8 mouse cellular contexts compared by ENCODE assay signal in the genomic region with DNA sequence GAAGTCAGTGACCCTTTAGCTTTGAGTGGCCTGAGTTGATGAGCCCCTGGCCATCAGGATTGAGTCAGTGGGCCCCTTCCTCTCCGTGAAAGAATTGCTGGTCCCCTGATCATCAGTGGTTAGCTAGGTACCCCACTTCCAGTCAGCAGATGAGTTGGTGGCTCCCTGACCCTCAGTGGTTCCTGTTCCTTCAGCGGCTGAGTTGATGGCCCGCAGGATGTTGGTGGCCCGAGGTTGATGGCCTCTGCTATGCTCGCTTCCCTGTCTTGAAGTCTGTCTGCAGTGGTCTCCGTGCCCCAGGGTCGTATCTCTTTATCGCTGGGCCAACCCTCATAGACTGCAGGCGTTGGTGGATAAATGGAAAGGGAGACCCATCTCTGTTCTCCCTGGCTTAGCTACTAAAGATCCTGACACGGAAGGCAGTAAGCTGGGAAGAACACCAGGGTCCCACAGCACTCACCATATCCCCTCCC. TPM values are rescaled to one million over a fixed set of nuclear protein-coding genes. Genes with fewer than 3 reads are reported as not detected.
A peak's percentile ranks its signal among the peaks of the same experiment; 100 is the strongest.
DNase-seq lines count a peak whose midpoint lies in the region; ATAC-seq and TF ChIP-seq lines count a peak whose summit lies in the region.

No protein-coding gene starts in this region.

- no peaks in the 10 kb centered on the region for H3K27me3 ChIP-seq in cerebellum, adult 2 months (ENCODE audit: control insufficient read depth, insufficient read depth, low read length)
- no peaks in the 10 kb centered on the region for H3K27me3 ChIP-seq in intestine, embryonic 14.5 days (replicated peaks; ENCODE audit: control insufficient read depth, insufficient read depth, low read length)
- no peaks in the 10 kb centered on the region for H3K27me3 ChIP-seq in midbrain, postnatal 0 days (ENCODE audit: insufficient read depth, low read length)

- no peak overlapping the region for H3K27ac ChIP-seq in cerebellum, adult 2 months (ENCODE audit: insufficient read depth, low read length)
- H3K27ac ChIP-seq in intestine, embryonic 14.5 days (ENCODE audit: low read depth), result no peak overlapping the region
- H3K27ac ChIP-seq in midbrain, postnatal 0 days (ENCODE audit: low read depth, low read length), result peak overlapping the region; percentile 43; the same call in 1 of the 2 replicates

- peaks cover 3% of the 10 kb centered on the region; the same call in 1 of the 2 replicates for H3K36me3 ChIP-seq in intestine, embryonic 14.5 days (ENCODE audit: control insufficient read depth, insufficient read depth, low read length)
- no peaks in the 10 kb centered on the region for H3K36me3 ChIP-seq in midbrain, postnatal 0 days (ENCODE audit: insufficient read depth, low read length)

- ATAC-seq in intestine, embryonic 14.5 days (replicated peaks; ENCODE audit: low FRiP score, low TSS enrichment, low read depth), result no peak; the same call in 1 of the 2 replicates
- peak; percentile 74; the same call in 1 of the 2 replicates for ATAC-seq in midbrain, postnatal 0 days (ENCODE audit: low FRiP score)

- H3K4me3 ChIP-seq in cerebellum, adult 2 months (replicated peaks; ENCODE audit: insufficient read depth, low read depth, low read length), result peak overlapping the region; percentile 72
- peak overlapping the region; percentile 79 for H3K4me3 ChIP-seq in intestine, embryonic 14.5 days (ENCODE audit: low read depth, low read length)
- H3K4me3 ChIP-seq in midbrain, postnatal 0 days (ENCODE audit: low read depth, low read length), result peak overlapping the region; percentile 53

- peak overlapping the region; percentile 54 for H3K4me2 ChIP-seq in intestine, embryonic 14.5 days (ENCODE audit: low read length)
- H3K4me2 ChIP-seq in midbrain, postnatal 0 days (ENCODE audit: low read depth, low read length, poor library complexity, severe bottlenecking), result peak overlapping the region; percentile 78

- no peaks in the 10 kb centered on the region for H3K4me1 ChIP-seq in cerebellum, adult 2 months (ENCODE audit: control insufficient read depth, insufficient read depth, low read length)
- H3K4me1 ChIP-seq in intestine, embryonic 14.5 days (replicated peaks; ENCODE audit: control insufficient read depth, insufficient read depth, low read length), result peaks cover 8% of the 10 kb centered on the region; the same call in 1 of the 2 replicates
- H3K4me1 ChIP-seq in midbrain, postnatal 0 days (ENCODE audit: insufficient read depth, low read length), result 0 out of 2 replicates have a peak, but pooled peaks cover 4% of the 10 kb centered on the region

- H3K9me3 ChIP-seq in intestine, embryonic 14.5 days (ENCODE audit: control insufficient read depth, low read length), result no peaks in the 10 kb centered on the region
- no peaks in the 10 kb centered on the region for H3K9me3 ChIP-seq in midbrain, postnatal 0 days (ENCODE audit: low read length)

- TF ChIP-seq POLR2A in cerebellum, adult 2 months (IDR thresholded peaks at IDR 0.05; ENCODE audit: borderline replicate concordance, insufficient read depth, low read length), result no peak

- DNase-seq in cerebellum, adult 2 months, result no peak
- DNase-seq in cerebellum, postnatal 10 days, result no peak
- peak; percentile 28 to 40 for DNase-seq in right cerebral cortex, postnatal 10 days (ENCODE audit: low spot score in 2 of 2)
- no peak for DNase-seq in right cerebral cortex, postnatal 36 days (ENCODE audit: low spot score in 2 of 2)
- no peak for DNase-seq in intestine, embryonic 14.5 days (ENCODE audit: low spot score)
- DNase-seq in midbrain, postnatal 0 days (ENCODE audit: low spot score), result no peak
- no peak for DNase-seq in embryo, embryonic 11 days
- no peak for DNase-seq in c-Kit-positive CD71-positive TER-119-positive erythroid progenitor cells, embryonic 14.5 days (ENCODE audit: low spot score)

- 5% methylated on average over 10 of the region's 10 CpGs for WGBS in cerebellum, adult 2 months
- WGBS in intestine, embryonic 14.5 days, result 3% methylated on average over 10 of the region's 10 CpGs
- WGBS in midbrain, postnatal 0 days, result 5% methylated on average over 10 of the region's 10 CpGs

- TF ChIP-seq CTCF in cerebellum, adult 2 months (IDR thresholded peaks at IDR 0.05; ENCODE audit: borderline replicate concordance, insufficient read depth, low read depth, low read length), result no peak
- TF ChIP-seq CTCF in midbrain, postnatal 0 days (IDR thresholded peaks at IDR 0.05), result no peak

- peak overlapping the region; percentile 84 for H3K9ac ChIP-seq in intestine, embryonic 14.5 days (ENCODE audit: low read length)
- peak overlapping the region; percentile 70 for H3K9ac ChIP-seq in midbrain, postnatal 0 days (replicated peaks; ENCODE audit: low read length, poor library complexity, severe bottlenecking)

RNA-seq across cellular contexts. Expression of a gene that starts 0.4 kb away (rescaled TPM):
- 1.4 and 1.9 TPM in 2 replicates for polyA plus RNA-seq in cerebellum, adult 2 months (2012; rRNA removed)
- 5.4 and 8.1 TPM in 2 replicates for polyA plus RNA-seq in intestine, embryonic 14.5 days (2014; fragmentation: Nextera tagmentation; extraction: Ambion mirVana)
- 2.7 and 6.5 TPM in 2 replicates for total RNA-seq in midbrain, postnatal 0 days (2014; rRNA removed)
- 3.2 TPM in 2 replicates for polyA plus RNA-seq in midbrain, postnatal 0 days (2015; fragmentation: Nextera tagmentation; extraction: Ambion mirVana)

RNA-seq across cellular contexts. Expression of a gene that starts 0.6 kb away (rescaled TPM):
- polyA plus RNA-seq in cerebellum, adult 2 months (2012; rRNA removed), result 7.7 and 8.1 TPM in 2 replicates
- 0.46 and 1.5 TPM in 2 replicates for polyA plus RNA-seq in intestine, embryonic 14.5 days (2014; fragmentation: Nextera tagmentation; extraction: Ambion mirVana)
- total RNA-seq in midbrain, postnatal 0 days (2014; rRNA removed), result 1.9 and 2.5 TPM in 2 replicates
- polyA plus RNA-seq in midbrain, postnatal 0 days (2015; fragmentation: Nextera tagmentation; extraction: Ambion mirVana), result 2.7 and 4.0 TPM in 2 replicates

RNA-seq across cellular contexts. Expression of a gene that starts 36.2 kb away (rescaled TPM):
- 1.8 and 2.3 TPM in 2 replicates for polyA plus RNA-seq in cerebellum, adult 2 months (2012; rRNA removed)
- polyA plus RNA-seq in intestine, embryonic 14.5 days (2014; fragmentation: Nextera tagmentation; extraction: Ambion mirVana), result 1.5 and 2.9 TPM in 2 replicates
- 1.9 and 2.8 TPM in 2 replicates for total RNA-seq in midbrain, postnatal 0 days (2014; rRNA removed)
- polyA plus RNA-seq in midbrain, postnatal 0 days (2015; fragmentation: Nextera tagmentation; extraction: Ambion mirVana), result 0.53 and 0.57 TPM in 2 replicates

Comparison
In these comparisons a context has a peak if more than half of its experiments do, and no peak if none do; other contexts are left out.
1. DNase-seq: peak in right cerebral cortex, postnatal 10 days (2 of 2); none in cerebellum, adult 2 months (0 of 2), cerebellum, postnatal 10 days (0 of 2), right cerebral cortex, postnatal 36 days (0 of 2), intestine, embryonic 14.5 days (single experiment), midbrain, postnatal 0 days (single experiment), embryo, embryonic 11 days (single experiment) and c-Kit-positive CD71-positive TER-119-positive erythroid progenitor cells, embryonic 14.5 days (single experiment).
2. Peak in every context shown above with its lines, with median percentiles within 50 percentile points of each other: H3K4me3 ChIP-seq.